Mouse (Mus musculus): ENCODE measurements around the gene Rwdd4a.

Gene Rwdd4a

DNA sequence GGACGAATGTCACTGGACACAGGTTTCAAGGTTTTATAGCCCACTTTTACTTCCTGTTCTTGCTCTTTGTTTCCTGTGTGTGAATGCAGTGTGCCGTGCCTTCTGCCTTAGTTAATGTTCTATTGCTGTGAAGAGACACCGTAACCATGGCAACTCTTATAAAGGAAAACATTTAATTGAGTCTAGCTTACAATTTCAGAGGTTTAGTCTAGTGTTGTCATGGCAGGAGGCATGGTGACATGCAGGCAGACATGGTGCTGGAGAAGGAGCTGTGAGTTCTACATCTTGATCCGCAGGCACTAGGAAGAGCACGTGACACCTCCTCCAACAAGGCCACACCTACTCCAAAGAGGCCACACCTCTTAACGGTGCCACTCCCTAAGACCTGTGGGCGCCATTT is 48.0 kb downstream of the Rwdd4a start:
- no peak for DNase-seq (ENCODE audit: extremely low spot score, low spot score)

DNA sequence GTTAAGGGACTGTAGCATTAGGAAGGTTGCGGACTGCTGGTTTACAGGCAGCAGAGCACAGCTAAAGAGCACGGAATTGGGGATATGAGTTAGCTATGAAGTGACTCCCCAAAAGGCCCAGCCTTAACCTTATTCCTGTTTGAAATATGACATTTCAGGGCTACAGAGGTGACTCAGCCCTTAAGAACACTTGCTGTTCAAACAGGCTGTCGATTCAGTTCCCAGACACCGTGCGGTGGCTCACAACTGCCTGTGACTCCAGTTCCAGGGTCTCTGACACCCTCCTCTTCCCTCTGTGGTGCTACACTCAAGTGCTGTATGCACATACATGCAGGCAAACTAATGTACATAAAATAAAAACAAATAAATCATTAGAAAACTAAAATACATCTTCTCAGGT is 55.2 kb downstream of the Rwdd4a start:
- no peak for DNase-seq (ENCODE audit: extremely low spot score, low spot score)

DNA sequence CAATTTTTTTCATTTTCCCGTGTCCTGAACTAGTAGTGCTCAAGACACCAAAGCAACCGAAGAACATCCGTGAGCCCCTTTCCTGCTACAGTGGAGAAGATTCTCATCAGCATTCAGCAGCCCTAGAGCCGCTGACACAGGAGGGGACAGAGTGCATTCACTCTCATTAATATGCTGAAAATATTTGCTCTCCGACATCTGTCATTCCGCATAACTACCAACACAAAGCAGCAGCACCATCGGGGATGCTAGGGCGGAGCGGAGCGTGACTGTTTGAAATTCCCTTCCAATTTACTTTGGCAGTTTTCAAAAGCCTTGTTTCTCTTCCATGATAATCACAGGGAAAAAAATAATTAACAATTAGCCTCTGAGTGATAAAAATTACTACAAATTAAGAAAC is 56.9 kb downstream of the Rwdd4a start:
- no peak for DNase-seq (ENCODE audit: extremely low spot score, low spot score)

DNA sequence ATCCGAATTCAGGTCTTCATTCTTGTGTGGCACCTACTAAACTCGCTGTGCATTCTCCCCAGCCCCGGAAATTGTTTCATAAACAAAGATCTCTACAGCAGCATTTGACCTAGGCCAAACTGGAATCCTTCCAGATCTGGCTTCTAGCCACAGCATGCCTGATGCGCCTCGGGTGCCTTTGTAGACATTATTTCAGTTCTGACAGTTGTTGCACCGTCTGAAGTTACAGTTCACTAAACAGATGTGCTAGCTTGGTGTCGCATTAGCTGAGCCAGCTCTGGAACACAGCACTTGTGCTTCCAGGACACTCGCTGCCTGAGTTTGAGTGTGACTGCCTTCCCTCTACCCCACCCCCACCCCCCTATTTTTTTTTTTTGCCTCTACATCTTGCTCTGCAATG is 67.2 kb downstream of the Rwdd4a start:
- DNase-seq (ENCODE audit: extremely low spot score, low spot score), result no peak

Data from neural tube, embryonic 10.5 days (tissue).